ENCODE assay signal across 8 mouse cellular contexts in genomic region chr12:54695511-54696241, GRCm38 (mm10). TPM values are rescaled to one million over a fixed set of nuclear protein-coding genes. Genes with fewer than 3 reads are reported as not detected.
DNase-seq lines count a peak whose midpoint lies in the region; ATAC-seq lines count a peak whose summit lies in the region.

Gene Eapp (minus strand): TSS chr12:54695897.

- no peaks in the 10 kb centered on the region for H3K9me3 ChIP-seq in hindbrain, embryonic 11.5 days (ENCODE audit: control insufficient read depth, low read length)

- peak within 1 kb of the TSS; percentile 78 for H3K4me3 ChIP-seq in hindbrain, embryonic 11.5 days (ENCODE audit: low read depth, low read length)

- H3K4me1 ChIP-seq in hindbrain, embryonic 11.5 days (replicated peaks; ENCODE audit: control insufficient read depth, insufficient read depth, low read length), result no peaks in the 10 kb centered on the region

- peak within 1 kb of the TSS; percentile 96 for H3K27ac ChIP-seq in hindbrain, embryonic 11.5 days (ENCODE audit: low read depth, low read length)

- ATAC-seq in hindbrain, embryonic 11.5 days (ENCODE audit: low FRiP score), result peak; percentile 92

- peak within 1 kb of the TSS; percentile 87 for H3K9ac ChIP-seq in hindbrain, embryonic 11.5 days (ENCODE audit: low read depth, low read length)

- no peaks in the 10 kb centered on the region for H3K27me3 ChIP-seq in hindbrain, embryonic 11.5 days (ENCODE audit: control insufficient read depth, insufficient read depth, low read length)

- peak within 1 kb of the TSS; percentile 65 for H3K4me2 ChIP-seq in hindbrain, embryonic 11.5 days (replicated peaks; ENCODE audit: low read depth, low read length)

- H3K36me3 ChIP-seq in hindbrain, embryonic 11.5 days (ENCODE audit: control insufficient read depth, insufficient read depth, low read length), result no peaks in the 10 kb centered on the region

- under 1% methylated on average over 57 of the region's 57 CpGs for WGBS in hindbrain, embryonic 11.5 days

- peak; percentile 98 for DNase-seq in MN1 (ENCODE audit: low spot score)
- peak; percentile 95 for DNase-seq in cerebellum, adult 9-10 months
- peak; percentile 94 to 98 for DNase-seq in frontal cortex, adult 2 months (ENCODE audit: extremely low spot score in 1 of 2, low spot score in 1 of 2)
- peak; percentile 96 for DNase-seq in hindbrain, embryonic 11.5 days (ENCODE audit: low spot score)
- peak; percentile 94 to 96 for DNase-seq in layer of hippocampus, postnatal 10 days (ENCODE audit: low spot score in 2 of 2)
- DNase-seq in lung, postnatal 10 days, result peak; percentile 98
- DNase-seq in ovary, postnatal 36 days (ENCODE audit: low spot score), result peak; percentile 95
- DNase-seq in thymus, postnatal 25 days, result peak; percentile 94

RNA-seq across cellular contexts. Expression of gene Eapp, which starts in this region (rescaled TPM):
- 26.9 and 30.2 TPM in 2 replicates for polyA plus RNA-seq in frontal cortex, adult 2 months (2012; rRNA removed)
- polyA plus RNA-seq in hindbrain, embryonic 11.5 days (2014; fragmentation: Nextera tagmentation; extraction: Ambion mirVana), result 84.7 and 90.5 TPM in 2 replicates
- total RNA-seq in layer of hippocampus, postnatal 10 days (2021), result 10 to 100 TPM; 44.8 to 48.2 TPM

Comparison
In these comparisons a context has a peak if more than half of its experiments do, and no peak if none do; other contexts are left out.
1. Peak in every context shown above with its lines: DNase-seq, ATAC-seq, H3K4me3 ChIP-seq and H3K27ac ChIP-seq.